Mouse (Mus musculus): ENCODE data around the gene Krtcap2.

The Krtcap2 gene

GRCm38 (mm10) chr3:89282291-89282643, 36.5 kb downstream of the Krtcap2 start:
- DNase-seq = no peak

- DNase-seq = no peak
These were observed 38.5 kb downstream of the Krtcap2 start for GRCm38 (mm10) chr3:89284261-89284660.

GRCm38 (mm10) chr3:89285526-89285925, 39.8 kb downstream of the Krtcap2 start:
- no peak for DNase-seq

GRCm38 (mm10) chr3:89287286-89287685, 41.5 kb downstream of the Krtcap2 start:
- no peak for DNase-seq

- DNase-seq = no peak
These were observed 42.8 kb downstream of the Krtcap2 start for GRCm38 (mm10) chr3:89288503-89288928.

DNA sequence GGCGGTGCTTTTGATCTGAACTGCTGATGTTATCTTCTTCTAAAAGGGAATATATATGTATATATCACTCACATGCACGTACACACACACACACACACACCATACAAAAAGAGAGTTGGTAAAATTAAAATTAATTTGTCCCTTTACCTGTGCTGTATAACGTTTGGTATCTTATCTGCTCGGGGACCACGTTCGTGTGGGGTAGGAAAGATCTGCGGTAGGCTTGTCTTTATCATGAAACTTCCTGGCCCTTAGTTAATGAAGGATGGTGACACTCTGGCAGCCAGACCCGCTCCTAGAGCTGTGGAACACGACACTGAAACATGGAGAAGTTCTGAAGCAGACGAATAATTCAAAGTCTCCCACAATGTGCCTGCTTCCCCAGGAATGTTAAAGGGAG, 46.1 kb downstream of the Krtcap2 start:
- DNase-seq = no peak

DNA sequence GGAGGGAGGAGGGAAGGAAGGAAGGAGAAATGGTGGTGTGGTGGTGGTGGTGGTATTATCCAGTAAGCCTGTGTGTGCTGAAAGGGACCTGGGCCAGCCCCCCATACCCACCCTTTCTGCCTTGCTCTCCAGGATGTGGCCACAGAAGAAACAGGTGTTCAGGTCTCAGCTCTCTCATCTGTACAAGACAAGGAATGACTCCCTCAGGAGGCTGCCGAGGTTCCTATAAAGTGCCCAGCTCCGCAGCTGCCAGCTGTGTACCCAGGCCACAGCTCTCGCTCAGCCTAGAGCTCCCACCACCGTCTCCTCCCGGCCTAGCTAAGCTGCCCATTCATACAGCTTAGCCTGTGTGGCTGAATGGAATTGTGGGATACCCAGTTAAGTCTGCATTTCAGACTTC, 46.5 kb downstream of the Krtcap2 start:
- no peak for DNase-seq

DNA sequence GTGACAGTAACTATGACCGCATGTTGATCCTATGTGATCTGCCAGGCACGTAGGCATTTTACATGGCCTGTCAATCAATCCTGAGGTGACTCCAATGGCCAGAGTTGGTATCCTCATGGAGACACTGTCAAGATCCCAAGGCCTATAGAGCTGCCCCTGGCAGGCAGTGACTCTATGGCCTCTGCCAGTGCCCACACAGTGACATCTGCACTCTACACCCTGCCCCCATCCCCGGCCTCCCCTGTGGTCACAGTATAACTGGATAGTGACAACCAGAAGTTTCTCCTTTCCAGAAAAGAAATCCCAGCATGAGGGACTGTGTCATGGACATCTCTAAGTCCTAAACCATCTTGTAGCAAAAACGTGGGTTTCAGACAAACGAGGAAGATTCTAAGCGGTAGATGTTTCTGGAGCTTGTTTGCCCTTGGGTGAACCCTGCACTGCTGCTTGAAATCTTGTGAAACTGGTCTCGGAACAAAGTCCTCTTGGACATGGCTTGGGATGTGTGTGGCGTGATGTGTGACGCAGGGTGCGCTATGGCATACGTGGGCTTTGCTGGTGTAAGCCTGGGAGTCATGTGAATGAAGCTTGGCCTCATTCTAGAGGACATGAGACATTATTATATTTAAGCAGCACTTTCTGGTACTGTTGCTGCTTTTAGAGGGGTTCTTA, 47.6 kb downstream of the Krtcap2 start:
- DNase-seq = no peak

- DNase-seq = no peak
These were observed 48.4 kb downstream of the Krtcap2 start for GRCm38 (mm10) chr3:89294195-89294594.

DNA sequence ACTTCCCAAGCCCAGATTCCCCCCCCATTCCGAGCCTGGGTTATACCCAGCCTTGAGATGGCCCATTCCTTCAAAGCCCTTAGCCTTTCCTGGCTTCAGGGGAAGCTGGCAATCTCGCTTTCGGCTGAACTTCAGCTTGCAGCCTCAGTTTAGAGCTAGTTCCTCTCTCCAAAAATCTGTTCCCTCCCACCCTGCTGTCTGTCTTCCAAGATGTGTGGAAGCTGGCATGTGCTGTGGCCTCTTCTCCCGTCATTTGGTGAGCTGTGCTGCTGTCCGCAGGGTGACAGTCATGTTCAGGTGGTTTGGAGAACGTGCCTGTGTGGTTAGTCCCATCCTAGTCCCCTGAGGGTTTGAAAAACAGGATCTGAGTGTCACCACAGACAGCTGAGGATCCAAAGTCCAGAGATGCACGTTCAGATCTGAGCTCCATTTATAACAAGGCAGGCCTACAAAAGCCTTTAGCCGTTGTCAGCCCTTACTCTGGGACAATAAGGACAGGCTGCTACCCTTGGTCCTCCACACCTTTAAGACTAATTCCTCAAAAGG, 50.0 kb downstream of the Krtcap2 start:
- no peak for DNase-seq

GRCm38 (mm10) chr3:89296761-89297396, 51.1 kb downstream of the Krtcap2 start:
- no peak for DNase-seq

DNA sequence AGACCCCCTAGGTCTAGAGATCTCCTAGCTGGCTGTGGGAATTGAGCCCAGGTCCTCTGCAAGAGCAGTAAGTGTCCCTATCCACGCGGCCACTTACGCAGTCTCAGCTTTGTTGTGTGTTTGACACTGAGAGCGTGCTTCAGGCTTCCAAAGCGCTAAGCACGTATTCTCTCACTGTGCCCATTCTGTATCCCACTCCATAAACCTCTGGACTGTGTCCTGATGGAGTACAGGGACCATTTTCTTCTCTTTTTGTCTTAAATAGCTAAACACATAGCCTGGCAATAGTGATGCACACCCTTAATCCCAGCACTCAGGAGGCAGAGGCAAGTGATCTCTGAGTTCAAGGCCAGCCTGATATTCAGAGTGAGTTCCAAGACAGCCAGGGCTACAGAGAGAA, 53.1 kb downstream of the Krtcap2 start:
- no peak for DNase-seq

GRCm38 (mm10) chr3:89299499-89299898, 53.7 kb downstream of the Krtcap2 start:
- no peak for DNase-seq
